ENCODE assay signal across 8 mouse cellular contexts in the genomic region with DNA sequence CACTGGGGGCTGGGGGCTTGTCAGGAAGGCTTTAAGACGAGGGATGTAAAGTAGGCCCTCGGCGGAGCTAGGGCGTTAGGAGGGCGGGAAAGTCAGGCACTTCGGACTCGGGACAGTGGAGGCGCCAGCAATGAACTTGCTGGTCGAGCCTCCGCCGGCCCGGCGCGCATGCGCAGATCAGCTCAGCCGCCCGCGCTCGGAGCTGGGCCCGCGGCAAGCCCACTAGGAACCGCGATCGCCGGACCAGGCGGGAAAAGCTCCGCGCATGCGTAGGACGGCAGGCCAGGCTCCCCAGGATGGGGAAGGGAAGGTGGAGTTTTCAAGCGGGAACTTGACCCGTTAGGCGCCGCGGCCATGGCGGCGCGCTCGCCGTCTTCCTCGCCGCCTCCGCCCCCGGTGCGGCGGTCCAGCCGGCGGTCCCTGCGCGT. TPM values are rescaled to one million over a fixed set of nuclear protein-coding genes. Genes with fewer than 3 reads are reported as not detected.
DNase-seq lines count a peak whose midpoint lies in the region; ATAC-seq lines count a peak whose summit lies in the region.

Gene Cntln (plus strand): TSS at position 199 of the 428 bp plus-strand sequence.

- no peaks in the 10 kb centered on the region for H3K36me3 ChIP-seq in hindbrain, embryonic 15.5 days

- peak within 1 kb of the TSS; percentile 84 for H3K9ac ChIP-seq in hindbrain, embryonic 15.5 days

- peaks cover 8% of the 10 kb centered on the region for H3K4me1 ChIP-seq in hindbrain, embryonic 15.5 days (replicated peaks)

- ATAC-seq in hindbrain, embryonic 15.5 days (ENCODE audit: low FRiP score, low read depth) = peak; percentile 97

- H3K27ac ChIP-seq in hindbrain, embryonic 15.5 days (replicated peaks) = peak within 1 kb of the TSS; percentile 93

- no peaks in the 10 kb centered on the region for H3K9me3 ChIP-seq in hindbrain, embryonic 15.5 days

- peak within 1 kb of the TSS; percentile 88 for H3K4me2 ChIP-seq in hindbrain, embryonic 15.5 days

- peak within 1 kb of the TSS; percentile 92 for H3K4me3 ChIP-seq in hindbrain, embryonic 15.5 days

- DNase-seq in WW6 (ENCODE audit: low read depth, low spot score) = peak; percentile 75
- peak; percentile 93 to 97 for DNase-seq in cerebellum, postnatal 36 days
- peak; percentile 92 to 94 for DNase-seq in frontal cortex, postnatal 36 days (ENCODE audit: low spot score in 2 of 2)
- peak; percentile 92 to 93 for DNase-seq in layer of hippocampus, postnatal 36 days
- DNase-seq in lung, postnatal 25 days (ENCODE audit: low spot score) = peak; percentile 96
- peak; percentile 83 for DNase-seq in retina, adult 2 months (ENCODE audit: low read depth, low spot score)
- peak; percentile 84 for DNase-seq in thymus, postnatal 25 days

- under 1% methylated on average over 50 of the region's 50 CpGs for WGBS in hindbrain, embryonic 15.5 days

- no peaks in the 10 kb centered on the region for H3K27me3 ChIP-seq in hindbrain, embryonic 15.5 days

RNA-seq across cellular contexts. Expression of gene Cntln, which starts in this region (rescaled TPM):
- 4.2 and 6.7 TPM in 2 replicates for polyA plus RNA-seq in hindbrain, embryonic 15.5 days (2015; fragmentation: Nextera tagmentation; extraction: Ambion mirVana)
- 1 to 10 TPM; 5.6 to 6.0 TPM for total RNA-seq in layer of hippocampus, postnatal 36 days (2021)

Comparison
In these comparisons a context has a peak if more than half of its experiments do, and no peak if none do; other contexts are left out.
1. Peak in every context shown above with its lines: DNase-seq, ATAC-seq, H3K4me3 ChIP-seq and H3K27ac ChIP-seq.